Mouse (Mus musculus) heart, embryonic 12.5 days (tissue): Measurements from ENCODE around the gene Fam98c. TPM values are rescaled to one million over a fixed set of nuclear protein-coding genes. Genes with fewer than 3 reads are reported as not detected.
A peak's percentile ranks its signal among the peaks of the same experiment; 100 is the strongest.

Experiments used
- ATAC-seq: fragments of 200-750 bp; cut with Nextera tagmentation; 2 replicates; pipeline ENCODE4 v1.8.0; 2017; ENCODE audit warnings: moderate TSS enrichment, moderate library complexity; ENCODE audit not compliant: insufficient number of reproducible peaks, low FRiP score
- H3K27ac ChIP-seq: fragments of 300-500 bp; sonication (generic); 2 replicates; pipeline ENCODE4 v1.5.1; 2016; ENCODE audit warnings: mild to moderate bottlenecking, moderate library complexity; ENCODE audit not compliant: poor library complexity, severe bottlenecking
- H3K27me3 ChIP-seq: fragments of 300-500 bp; sonication (generic); replicated peaks from 2 replicates; pipeline ENCODE4 v1.6.1; 2016; ENCODE audit warnings: mild to moderate bottlenecking, moderate library complexity
- H3K36me3 ChIP-seq: fragments of 300-500 bp; sonication (generic); 2 replicates; pipeline ENCODE4 v1.6.1; 2016; ENCODE audit warnings: mild to moderate bottlenecking, moderate library complexity
- H3K4me1 ChIP-seq: fragments of 300-500 bp; sonication (generic); replicated peaks from 2 replicates; pipeline ENCODE4 v1.6.1; 2016; ENCODE audit warnings: mild to moderate bottlenecking
- H3K4me2 ChIP-seq: fragments of 300-500 bp; sonication (generic); 2 replicates; pipeline ENCODE4 v1.6.1; 2016; ENCODE audit warnings: mild to moderate bottlenecking, moderate library complexity
- H3K4me3 ChIP-seq: fragments of 300-500 bp; sonication (generic); 2 replicates; pipeline ENCODE4 v1.5.1; 2016; ENCODE audit warnings: mild to moderate bottlenecking
- H3K9ac ChIP-seq: fragments of 300-500 bp; sonication (generic); 2 replicates; pipeline ENCODE4 v1.6.1; 2016; ENCODE audit warnings: mild to moderate bottlenecking, moderate library complexity
- H3K9me3 ChIP-seq: fragments of 300-500 bp; sonication (generic); replicated peaks from 2 replicates; pipeline ENCODE4 v1.6.1; 2016; ENCODE audit warnings: mild to moderate bottlenecking, moderate library complexity
- WGBS: fragments of 180-500 bp; shearing (Covaris S2); methylation state at CpG from one replicate; pipeline ENCODE4 v1.1.7; 2016; 5-methylcytosine and 5-hydroxymethylcytosine counted together
- polyA plus RNA-seq: library from polyadenylated mRNA; unstranded; fragments of >200 nt; fragmentation: Nextera tagmentation; extraction: Ambion mirVana; gene quantifications from 2 replicates; pipeline ENCODE4 v1.2.1, GENCODE M21; 2016

Fam98c gene
- polyA plus RNA-seq, 1 experiment from 2014 or later = 13.5 TPM

DNA sequence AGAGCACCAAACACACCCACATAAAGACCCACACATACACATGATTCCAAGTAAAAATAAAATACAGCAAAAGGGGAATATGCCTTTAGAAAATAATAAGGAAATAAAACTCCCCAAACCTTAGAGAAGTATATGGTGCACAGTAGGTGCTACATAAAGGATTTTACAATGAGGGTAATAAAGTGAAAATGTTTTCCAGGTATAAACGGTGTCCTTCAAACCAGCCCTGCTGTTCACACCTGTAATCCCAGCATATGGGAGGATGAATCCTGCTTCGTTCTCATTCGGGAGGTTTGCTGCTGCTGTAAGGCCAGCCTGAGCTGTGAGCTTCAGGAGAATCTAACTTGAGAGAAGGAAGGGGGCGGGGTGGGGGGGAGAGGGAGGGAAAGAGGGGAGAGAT is 21.8 kb downstream of the Fam98c start:
- peak overlapping the region; percentile 67 for H3K4me2 ChIP-seq
- H3K4me1 ChIP-seq = peaks cover 9% of the 10 kb centered on the region; the same call in 1 of the 2 replicates
- H3K9ac ChIP-seq = peak overlapping the region; percentile 46
- H3K27ac ChIP-seq = no peak overlapping the region
- 2% methylated on average over 4 of the region's 4 CpGs for WGBS
- peak overlapping the region; percentile 37 for H3K4me3 ChIP-seq
- ATAC-seq = no peak
- H3K27me3 ChIP-seq = peaks cover 27% of the 10 kb centered on the region
- H3K36me3 ChIP-seq = no peaks in the 10 kb centered on the region
- H3K9me3 ChIP-seq = no peaks in the 10 kb centered on the region

DNA sequence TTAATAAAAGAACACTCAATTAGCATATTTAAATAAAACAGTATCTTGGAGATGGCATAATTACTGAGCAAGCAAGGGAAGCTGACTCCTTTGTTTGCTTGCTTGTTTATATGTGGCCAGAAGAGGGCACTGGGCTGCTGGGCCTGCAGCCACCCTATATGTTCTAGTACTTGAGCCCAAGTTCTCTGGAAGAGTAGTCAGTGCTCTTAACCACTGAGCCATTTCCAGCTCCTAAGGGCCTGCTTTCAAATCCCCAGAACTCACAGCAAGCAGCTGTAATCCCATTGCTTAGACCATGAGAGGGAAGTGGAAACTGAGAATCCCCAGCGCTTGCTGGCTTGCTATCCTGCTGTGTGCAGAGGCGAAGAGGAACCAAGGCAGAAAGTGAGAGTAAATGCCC is 27.3 kb downstream of the Fam98c start:
- Histone ChIP-seq H3K4me2 (no peak overlapping the region), H3K9ac (no peak overlapping the region), H3K27me3 (peaks cover 7% of the 10 kb centered on the region; the same call in 1 of the 2 replicates), H3K4me3 (no peak overlapping the region), H3K9me3 (no peaks in the 10 kb centered on the region), H3K4me1 (peaks cover 13% of the 10 kb centered on the region), H3K27ac (no peak overlapping the region), H3K36me3 (no peaks in the 10 kb centered on the region)
- no peak for ATAC-seq
- 49% methylated on average over 2 of the region's 2 CpGs for WGBS

DNA sequence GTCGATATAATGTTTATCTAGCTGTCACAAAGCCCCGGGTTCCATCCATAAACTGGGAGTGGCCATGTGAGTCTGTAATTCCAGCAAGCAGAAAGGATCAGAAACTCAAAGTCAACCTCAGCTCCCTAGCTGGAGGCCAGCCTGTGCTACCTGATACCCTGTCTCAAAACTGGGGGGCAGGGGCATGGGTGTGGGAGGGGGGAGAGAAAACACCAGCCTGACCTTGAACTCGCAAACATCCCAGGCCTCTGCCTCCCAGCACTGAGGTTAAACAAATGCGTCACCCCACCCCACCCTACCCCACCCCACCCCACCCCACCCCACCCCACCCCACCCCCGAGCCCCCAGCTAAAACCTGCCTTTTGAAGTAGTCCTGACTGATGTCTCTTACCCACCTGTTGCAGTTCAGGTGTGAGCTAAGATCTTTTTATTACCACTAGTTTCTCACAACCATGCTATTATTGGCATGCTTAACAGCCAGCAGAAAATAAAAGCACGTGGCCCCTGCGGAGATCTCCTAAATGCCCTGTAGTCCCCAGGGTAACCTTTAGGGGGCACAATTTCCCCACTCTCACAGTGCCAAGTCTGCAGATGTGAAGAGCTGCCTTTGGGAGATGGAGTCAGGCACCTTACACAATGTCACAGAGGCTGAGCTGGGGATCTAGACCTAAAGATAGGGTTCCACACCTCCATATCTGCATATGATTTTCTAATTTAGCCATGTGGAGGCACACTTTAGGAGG is 29.7 kb downstream of the Fam98c start:
- no peak overlapping the region for H3K27ac ChIP-seq
- 28% methylated on average over 7 of the region's 7 CpGs for WGBS
- ATAC-seq = peak; percentile 23; the same call in 1 of the 2 replicates
- H3K36me3 ChIP-seq = no peaks in the 10 kb centered on the region
- no peak overlapping the region for H3K9ac ChIP-seq
- peaks cover 7% of the 10 kb centered on the region; the same call in 1 of the 2 replicates for H3K27me3 ChIP-seq
- no peaks in the 10 kb centered on the region for H3K9me3 ChIP-seq
- H3K4me1 ChIP-seq = peaks cover 16% of the 10 kb centered on the region
- no peak overlapping the region for H3K4me3 ChIP-seq
- no peak overlapping the region for H3K4me2 ChIP-seq

DNA sequence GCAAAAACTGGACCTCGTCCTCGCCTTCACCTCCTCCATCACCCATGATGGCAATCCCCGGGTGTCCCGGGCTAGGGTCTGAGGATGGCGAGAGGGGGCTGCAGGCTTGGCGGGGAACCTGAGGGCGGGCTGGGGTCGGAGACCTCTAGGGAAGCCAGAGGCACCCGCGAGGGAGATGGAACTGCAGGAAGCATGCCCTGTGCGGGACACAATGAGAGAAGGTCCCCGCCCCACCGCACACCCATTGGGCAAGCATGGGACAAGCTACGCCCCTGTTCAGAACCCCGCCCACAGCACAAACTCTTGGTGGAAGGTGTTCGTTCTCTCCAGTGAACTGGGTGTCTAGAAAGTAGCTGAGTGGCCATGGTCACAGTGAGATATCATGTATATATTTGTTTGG is 31.1 kb downstream of the Fam98c start, which contains the start of gene Ryr1:
Gene Ryr1, minus strand, starts transcription at position 210 of the 400 bp plus-strand sequence.
- Histone ChIP-seq H3K27me3 (peaks cover 7% of the 10 kb centered on the region; the same call in 1 of the 2 replicates), H3K4me3 (peak within 1 kb of the TSS; percentile 37), H3K36me3 (no peaks in the 10 kb centered on the region), H3K4me1 (peaks cover 16% of the 10 kb centered on the region), H3K9ac (0 out of 2 replicates have a peak within 1 kb of the TSS, but pooled peaks have one; percentile 21), H3K4me2 (peak within 1 kb of the TSS; percentile 66), H3K9me3 (no peaks in the 10 kb centered on the region), H3K27ac (no peak within 1 kb of the TSS)
- WGBS = 2% methylated on average over 16 of the region's 16 CpGs
- peak; percentile 75 for ATAC-seq

DNA sequence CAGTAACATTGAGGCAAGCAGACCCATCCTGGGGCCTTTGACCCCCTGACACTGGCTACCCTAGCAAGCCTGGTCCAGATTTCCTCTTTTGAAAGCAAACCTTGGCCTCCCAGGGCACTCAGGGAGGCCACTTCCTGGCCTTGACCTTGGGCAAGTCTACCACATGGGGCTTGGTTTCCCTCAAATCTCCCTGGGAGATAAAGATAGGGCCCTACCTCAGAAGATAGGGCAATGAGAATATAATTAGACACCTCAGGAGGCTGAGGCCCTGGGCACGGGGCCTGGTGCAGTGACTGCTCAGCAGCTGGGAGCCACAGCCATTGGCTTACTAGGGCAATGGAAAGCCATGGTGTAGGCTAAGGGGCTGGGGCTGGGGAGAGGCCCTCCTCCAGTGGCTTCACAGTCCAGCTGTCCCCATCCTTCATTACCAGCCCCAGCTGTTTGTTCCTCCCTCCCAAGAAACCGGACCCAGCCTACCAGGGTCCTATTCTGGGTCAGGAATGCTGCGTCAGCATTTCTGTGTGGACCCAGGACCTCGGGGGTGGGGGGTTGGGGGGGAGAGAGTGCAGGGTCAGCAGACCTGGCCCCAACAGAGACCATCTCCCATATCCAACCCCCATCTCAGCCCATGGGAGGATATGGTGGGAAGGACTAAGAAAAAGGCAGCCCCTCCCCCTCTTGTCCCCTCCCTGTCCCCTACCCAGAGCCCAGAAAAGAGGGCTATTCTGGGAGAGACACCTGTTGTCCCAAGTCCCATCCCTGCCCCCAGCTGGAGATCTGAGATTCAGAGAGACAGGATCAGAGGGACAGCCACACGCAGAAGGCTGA is 32.3 kb downstream of the Fam98c start:
- 48% methylated on average over 5 of the region's 5 CpGs for WGBS
- no peaks in the 10 kb centered on the region for H3K9me3 ChIP-seq
- H3K27ac ChIP-seq = no peak overlapping the region
- peak overlapping the region; percentile 66; the same call in 1 of the 2 replicates for H3K4me2 ChIP-seq
- no peak overlapping the region for H3K4me3 ChIP-seq
- H3K4me1 ChIP-seq = peaks cover 16% of the 10 kb centered on the region
- H3K27me3 ChIP-seq = peaks cover 12% of the 10 kb centered on the region
- ATAC-seq = peak; percentile 34; the same call in 1 of the 2 replicates
- H3K9ac ChIP-seq = no peak overlapping the region
- no peaks in the 10 kb centered on the region for H3K36me3 ChIP-seq

DNA sequence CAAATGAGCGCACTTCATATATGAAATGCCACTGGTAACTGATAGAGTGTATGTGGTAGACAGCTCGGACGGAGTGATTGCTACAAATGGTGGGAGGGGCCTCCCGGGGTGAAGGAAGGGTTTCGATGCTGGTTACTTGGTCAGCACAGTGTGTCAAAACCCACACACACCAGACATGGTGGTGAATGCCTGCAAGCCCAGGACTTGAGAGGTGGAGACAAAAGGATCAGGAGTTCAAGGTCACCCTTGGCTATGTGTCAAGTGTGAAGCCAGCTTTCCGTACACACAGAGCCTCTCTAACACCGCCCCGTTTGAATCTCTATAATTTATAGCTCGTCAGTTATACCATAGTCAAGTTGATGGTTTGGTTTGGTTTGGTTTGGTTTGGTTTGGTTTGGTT is 33.2 kb downstream of the Fam98c start:
- H3K9me3 ChIP-seq = no peaks in the 10 kb centered on the region
- WGBS = 87% methylated on average over 9 of the region's 9 CpGs
- no peak for ATAC-seq

DNA sequence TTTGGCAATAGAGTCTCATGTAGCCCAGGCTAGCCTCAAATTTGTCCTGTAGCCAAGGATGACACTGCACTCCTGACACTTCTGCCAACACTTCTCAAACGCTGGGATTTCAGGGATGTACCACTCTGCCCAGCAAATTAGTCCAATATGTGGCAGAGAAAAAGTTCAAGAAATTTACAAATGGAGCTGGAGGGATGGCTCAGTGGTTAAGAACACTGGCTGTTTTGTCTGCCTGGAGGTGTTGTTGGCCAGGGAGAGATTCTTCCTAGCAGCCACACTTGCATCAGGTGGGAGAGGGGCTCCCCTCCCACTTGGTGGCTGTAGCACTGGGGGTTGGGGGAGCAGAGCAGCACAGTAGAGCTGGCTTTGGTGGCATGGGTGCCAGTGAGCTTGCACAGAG is 36.5 kb downstream of the Fam98c start:
- H3K9ac ChIP-seq = no peak overlapping the region
- peaks cover 11% of the 10 kb centered on the region for H3K4me1 ChIP-seq
- no peak overlapping the region for H3K4me2 ChIP-seq
- 65% methylated on average over 1 of the region's 1 CpGs for WGBS
- no peak overlapping the region for H3K27ac ChIP-seq
- no peak for ATAC-seq
- peaks cover 25% of the 10 kb centered on the region for H3K27me3 ChIP-seq
- H3K9me3 ChIP-seq = no peaks in the 10 kb centered on the region
- H3K36me3 ChIP-seq = no peaks in the 10 kb centered on the region
- no peak overlapping the region for H3K4me3 ChIP-seq

More for the DNA sequence above, 33.2 kb downstream of the Fam98c start:
- Histone ChIP-seq H3K9ac (no peak overlapping the region), H3K36me3 (no peaks in the 10 kb centered on the region), H3K4me3 (no peak overlapping the region), H3K4me1 (peaks cover 16% of the 10 kb centered on the region), H3K27me3 (peaks cover 19% of the 10 kb centered on the region), H3K27ac (no peak overlapping the region), H3K4me2 (no peak overlapping the region)

DNA sequence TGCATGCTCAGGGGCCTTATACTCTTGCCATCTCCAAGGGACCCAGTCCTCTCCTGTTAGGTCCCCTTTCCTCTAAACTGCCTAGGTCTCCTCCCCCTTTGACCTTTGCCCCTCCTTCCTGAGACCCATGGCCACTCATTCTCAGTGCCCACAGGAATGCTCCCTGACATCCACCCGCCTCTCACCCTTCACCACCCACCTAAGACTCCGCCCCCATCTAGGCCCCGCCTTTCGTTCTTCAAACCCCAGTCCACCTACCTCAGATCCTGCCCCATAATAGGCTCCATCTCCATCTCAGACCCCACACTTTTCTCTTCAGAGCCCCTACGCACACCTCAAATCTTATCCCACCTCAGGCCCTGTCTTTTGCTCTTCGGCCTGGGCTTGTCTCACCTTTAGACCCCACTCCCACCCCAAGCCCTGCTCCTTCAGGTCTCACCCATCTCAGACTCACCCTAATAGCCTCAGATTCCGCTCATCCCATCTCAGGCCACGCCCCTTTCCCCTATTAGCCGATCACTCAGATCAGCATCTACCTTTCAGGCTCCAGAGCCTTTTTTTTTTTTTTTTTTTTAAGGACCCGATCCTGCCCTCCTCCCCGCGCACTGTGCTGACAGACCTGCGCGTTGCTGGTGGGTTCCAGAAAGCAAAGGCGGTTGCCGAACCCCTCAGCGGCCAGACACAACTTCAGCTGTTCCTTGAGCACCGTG is 37.7 kb downstream of the Fam98c start:
- no peak overlapping the region for H3K9ac ChIP-seq
- H3K27ac ChIP-seq = no peak overlapping the region
- H3K4me1 ChIP-seq = no peaks in the 10 kb centered on the region
- H3K27me3 ChIP-seq = peaks cover 28% of the 10 kb centered on the region
- no peak overlapping the region for H3K4me2 ChIP-seq
- ATAC-seq = peak; percentile 24; the same call in 1 of the 2 replicates
- H3K9me3 ChIP-seq = no peaks in the 10 kb centered on the region
- WGBS = 9% methylated on average over 18 of the region's 18 CpGs
- no peak overlapping the region for H3K4me3 ChIP-seq
- no peaks in the 10 kb centered on the region for H3K36me3 ChIP-seq

DNA sequence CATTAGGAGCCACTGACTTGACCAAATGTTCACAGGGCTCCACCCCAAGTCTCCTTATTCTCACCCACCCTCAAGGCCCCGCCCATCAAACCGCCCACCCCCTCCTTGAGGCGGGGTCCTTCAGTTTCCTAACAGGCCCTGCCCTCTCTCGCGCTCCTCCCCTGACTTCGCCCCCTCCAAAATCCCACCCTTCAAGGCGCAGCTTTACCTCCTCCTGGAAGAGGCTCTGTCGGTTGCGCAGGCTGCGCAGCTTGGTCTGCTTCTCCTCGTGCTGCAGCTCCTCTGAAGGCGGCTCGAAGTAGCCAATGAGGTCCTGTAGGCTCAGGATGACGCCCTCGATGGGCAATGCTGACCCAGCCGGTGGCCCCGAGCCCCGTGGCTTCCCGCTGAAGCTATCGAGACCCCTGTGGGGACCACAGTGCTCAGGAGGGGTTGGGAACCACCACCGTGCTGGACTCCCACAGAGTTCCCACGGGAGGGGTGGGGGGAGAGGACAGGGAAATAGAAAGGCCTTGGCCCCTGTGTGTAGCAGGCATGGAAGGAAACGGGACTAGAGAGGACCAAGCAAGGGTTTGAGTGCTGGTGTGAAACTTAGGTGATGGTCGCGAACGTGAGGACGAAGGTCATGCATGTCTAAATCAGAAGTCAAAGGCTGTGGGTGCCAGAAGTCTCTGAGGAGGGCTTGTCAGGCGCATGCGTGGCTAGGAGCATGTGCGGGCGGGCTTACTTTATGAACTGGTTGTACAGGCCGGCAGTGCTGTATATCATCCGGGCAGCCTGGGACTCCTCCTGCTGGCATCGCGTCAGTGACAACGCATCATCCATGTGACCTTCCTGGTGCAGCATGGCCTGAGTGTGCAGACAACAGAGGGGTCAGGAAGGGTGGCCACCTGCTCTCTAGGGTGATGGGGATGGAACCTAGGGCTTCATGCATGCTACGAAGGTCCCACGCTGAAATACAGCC is 46.8 kb downstream of the Fam98c start:
- H3K9me3 ChIP-seq = no peaks in the 10 kb centered on the region
- peak overlapping the region; percentile 60 for H3K4me2 ChIP-seq
- no peaks in the 10 kb centered on the region for H3K4me1 ChIP-seq
- H3K27me3 ChIP-seq = peaks cover 21% of the 10 kb centered on the region
- no peaks in the 10 kb centered on the region for H3K36me3 ChIP-seq
- peak overlapping the region; percentile 32; the same call in 1 of the 2 replicates for H3K9ac ChIP-seq
- peak; percentile 17; the same call in 1 of the 2 replicates for ATAC-seq
- peak overlapping the region; percentile 5 for H3K4me3 ChIP-seq
- 28% methylated on average over 38 of the region's 38 CpGs for WGBS
- no peak overlapping the region for H3K27ac ChIP-seq
